Mouse (Mus musculus) liver, embryonic 14.5 days (tissue): ENCODE measurements around the gene Adipor2.

Source experiments
- CTCF ChIP-seq: IDR thresholded peaks from 2 replicates; pipeline ENCODE4 v1.5.1; 2016; ENCODE audit warnings: antibody characterized with exemption, low read depth, control low read depth
- EP300 ChIP-seq: IDR thresholded peaks from 2 replicates; pipeline ENCODE4 v1.6.1; 2016; ENCODE audit warnings: antibody characterized with exemption, low read depth

DNA sequence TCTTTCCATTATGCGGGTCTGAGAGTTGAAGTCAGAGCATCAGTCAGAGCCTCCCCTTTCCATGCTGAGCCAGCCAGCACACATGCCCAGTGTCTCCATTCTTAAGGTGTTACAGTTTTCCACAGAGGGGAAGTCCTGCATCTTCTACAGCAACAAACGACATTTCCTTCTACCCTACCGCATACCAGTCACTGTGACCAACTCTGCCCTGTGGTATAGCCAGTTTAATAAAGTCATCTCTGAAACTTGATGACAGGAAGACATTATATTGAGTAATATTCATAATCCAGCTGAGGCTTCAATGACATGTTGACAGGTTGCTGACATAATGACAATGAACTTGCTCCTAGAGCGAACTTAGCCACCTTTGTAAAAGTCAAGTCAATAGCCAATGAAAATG is 26.8 kb downstream of the Adipor2 start:
- no peak for TF ChIP-seq CTCF
- TF ChIP-seq EP300 = no peak
